Mouse (Mus musculus) thymus, postnatal 25 days (tissue): ENCODE data around the gene Mta1.

ENCODE experiments used
- DNase-seq: peaks from one replicate; pipeline ENCODE4 v3.0.0; 2022

Gene Mta1

GRCm38 (mm10) chr12:113136492-113137020 is 38.5 kb downstream of the Mta1 start:
- DNase-seq, result no peak

- DNase-seq, result no peak
These were observed 39.5 kb downstream of the Mta1 start for GRCm38 (mm10) chr12:113137260-113138213.

GRCm38 (mm10) chr12:113138291-113138690 is 40.2 kb downstream of the Mta1 start:
- no peak for DNase-seq

- DNase-seq, result no peak
These were observed 41.1 kb downstream of the Mta1 start for GRCm38 (mm10) chr12:113138901-113139864.

- DNase-seq, result peak; percentile 93
These were observed 42.0 kb downstream of the Mta1 start, which contains the start of gene Crip2 for GRCm38 (mm10) chr12:113139908-113140615. Crip2 (plus strand) TSS chr12:113140236.

GRCm38 (mm10) chr12:113140616-113141411 is 42.7 kb downstream of the Mta1 start:
- no peak for DNase-seq

- DNase-seq, result no peak
These were observed 43.5 kb downstream of the Mta1 start for GRCm38 (mm10) chr12:113141531-113141973.

- no peak for DNase-seq
These were observed 44.2 kb downstream of the Mta1 start for GRCm38 (mm10) chr12:113142021-113142975.

- no peak for DNase-seq
These were observed 45.1 kb downstream of the Mta1 start for GRCm38 (mm10) chr12:113143164-113143563.

GRCm38 (mm10) chr12:113144001-113144756 is 46.1 kb downstream of the Mta1 start:
- peak; percentile 54 for DNase-seq

GRCm38 (mm10) chr12:113144886-113145285 is 46.8 kb downstream of the Mta1 start:
- no peak for DNase-seq

GRCm38 (mm10) chr12:113145591-113145990 is 47.5 kb downstream of the Mta1 start:
- no peak for DNase-seq

- DNase-seq, result peak; percentile 93
These were observed 48.3 kb downstream of the Mta1 start, which contains the start of gene Crip1 for GRCm38 (mm10) chr12:113146112-113147057. Crip1 (plus strand) TSS chr12:113146316.

- no peak for DNase-seq
These were observed 49.4 kb downstream of the Mta1 start for GRCm38 (mm10) chr12:113147481-113147880.

- no peak for DNase-seq
These were observed 50.4 kb downstream of the Mta1 start for GRCm38 (mm10) chr12:113148381-113149035.

- no peak for DNase-seq
These were observed 51.3 kb downstream of the Mta1 start for GRCm38 (mm10) chr12:113149341-113149740.

GRCm38 (mm10) chr12:113149896-113150295 is 51.8 kb downstream of the Mta1 start:
- DNase-seq, result no peak
